Mouse (Mus musculus) midbrain, embryonic 10.5 days (tissue): Measurements from ENCODE around the gene Caln1. TPM values are rescaled to one million over a fixed set of nuclear protein-coding genes. Genes with fewer than 3 reads are reported as not detected.

Experiments used
- DNase-seq: peaks from one replicate; pipeline ENCODE4 v3.0.0-alpha.2; 2017; ENCODE audit warnings: low spot score
- H3K27ac ChIP-seq: fragments of 300-500 bp; sonication (generic); replicated peaks from 2 replicates; pipeline ENCODE4 v1.5.1; 2016; ENCODE audit warnings: mild to moderate bottlenecking
- H3K27me3 ChIP-seq: fragments of 300-500 bp; sonication (generic); 2 replicates; pipeline ENCODE4 v1.6.1; 2016; ENCODE audit warnings: low read depth, mild to moderate bottlenecking; ENCODE audit not compliant: poor library complexity, severe bottlenecking
- H3K36me3 ChIP-seq: fragments of 300-500 bp; sonication (generic); 2 replicates; pipeline ENCODE4 v1.6.1; 2016; ENCODE audit warnings: mild to moderate bottlenecking, moderate library complexity
- H3K4me1 ChIP-seq: fragments of 300-500 bp; sonication (generic); 2 replicates; pipeline ENCODE4 v1.6.1; 2016
- H3K4me3 ChIP-seq: fragments of 300-500 bp; sonication (generic); 2 replicates; pipeline ENCODE4 v1.5.1; 2016; ENCODE audit warnings: mild to moderate bottlenecking, moderate library complexity
- H3K9me3 ChIP-seq: fragments of 300-500 bp; sonication (generic); replicated peaks from 2 replicates; pipeline ENCODE4 v1.6.1; 2016; ENCODE audit warnings: mild to moderate bottlenecking
- WGBS: fragments of 180-500 bp; shearing (Covaris S2); methylation state at CpG from one replicate; pipeline ENCODE4 v1.1.7; 2016; 5-methylcytosine and 5-hydroxymethylcytosine counted together
- polyA plus RNA-seq: library from polyadenylated mRNA; unstranded; fragments of >200 nt; fragmentation: Nextera tagmentation; extraction: Ambion mirVana; gene quantifications from 2 replicates; pipeline ENCODE4 v1.2.1, GENCODE M21; 2016

Caln1 gene
- polyA plus RNA-seq, 1 experiment from 2014 or later = 0.33 TPM

GRCm38 (mm10) chr5:130677895-130678294, 308.6 kb downstream of the Caln1 start:
- no peak overlapping the region for H3K4me3 ChIP-seq
- no peaks in the 10 kb centered on the region for H3K9me3 ChIP-seq
- no peaks in the 10 kb centered on the region for H3K4me1 ChIP-seq
- DNase-seq = no peak
- no peak overlapping the region for H3K27ac ChIP-seq
- 92% methylated on average over 2 of the region's 2 CpGs for WGBS
- H3K27me3 ChIP-seq = no peaks in the 10 kb centered on the region
- no peaks in the 10 kb centered on the region for H3K36me3 ChIP-seq

GRCm38 (mm10) chr5:130685911-130686658, 316.8 kb downstream of the Caln1 start:
- DNase-seq = no peak
- H3K27me3 ChIP-seq = no peaks in the 10 kb centered on the region
- H3K9me3 ChIP-seq = no peaks in the 10 kb centered on the region
- WGBS = 82% methylated on average over 5 of the region's 5 CpGs
- no peak overlapping the region for H3K27ac ChIP-seq
- no peak overlapping the region for H3K4me3 ChIP-seq
- peaks cover 6% of the 10 kb centered on the region for H3K4me1 ChIP-seq
- no peaks in the 10 kb centered on the region for H3K36me3 ChIP-seq

- no peaks in the 10 kb centered on the region for H3K9me3 ChIP-seq
- no peak for DNase-seq
- H3K27ac ChIP-seq = no peak overlapping the region
- H3K4me1 ChIP-seq = peaks cover 6% of the 10 kb centered on the region
- H3K36me3 ChIP-seq = no peaks in the 10 kb centered on the region
- 48% methylated on average over 16 of the region's 16 CpGs for WGBS
- no peaks in the 10 kb centered on the region for H3K27me3 ChIP-seq
- no peak overlapping the region for H3K4me3 ChIP-seq
Observed at GRCm38 (mm10) chr5:130688385-130689138, 319.3 kb downstream of the Caln1 start.

GRCm38 (mm10) chr5:130691349-130691748, 322.1 kb downstream of the Caln1 start:
- no peak for DNase-seq
- peaks cover 6% of the 10 kb centered on the region for H3K4me1 ChIP-seq
- no peaks in the 10 kb centered on the region for H3K27me3 ChIP-seq
- no peaks in the 10 kb centered on the region for H3K9me3 ChIP-seq
- 92% methylated on average over 3 of the region's 3 CpGs for WGBS
- no peak overlapping the region for H3K4me3 ChIP-seq
- no peaks in the 10 kb centered on the region for H3K36me3 ChIP-seq
- H3K27ac ChIP-seq = no peak overlapping the region

- no peak overlapping the region for H3K4me3 ChIP-seq
- 0 out of 2 replicates have a peak, but pooled peaks cover 3% of the 10 kb centered on the region for H3K9me3 ChIP-seq
- no peaks in the 10 kb centered on the region for H3K27me3 ChIP-seq
- H3K4me1 ChIP-seq = no peaks in the 10 kb centered on the region
- 94% methylated on average over 4 of the region's 4 CpGs for WGBS
- no peak for DNase-seq
- no peak overlapping the region for H3K27ac ChIP-seq
- no peaks in the 10 kb centered on the region for H3K36me3 ChIP-seq
Observed at GRCm38 (mm10) chr5:130699476-130699875, 330.2 kb downstream of the Caln1 start.

- WGBS = 87% methylated on average over 6 of the region's 6 CpGs
- DNase-seq = no peak
- Histone ChIP-seq H3K27ac (no peak overlapping the region), H3K4me3 (no peak overlapping the region), H3K36me3 (no peaks in the 10 kb centered on the region), H3K4me1 (no peaks in the 10 kb centered on the region), H3K9me3 (0 out of 2 replicates have a peak, but pooled peaks cover 3% of the 10 kb centered on the region), H3K27me3 (no peaks in the 10 kb centered on the region)
Observed at GRCm38 (mm10) chr5:130701777-130702176, 332.5 kb downstream of the Caln1 start.

- Histone ChIP-seq H3K4me3 (no peak overlapping the region), H3K27me3 (no peaks in the 10 kb centered on the region), H3K9me3 (0 out of 2 replicates have a peak, but pooled peaks cover 3% of the 10 kb centered on the region), H3K4me1 (no peaks in the 10 kb centered on the region), H3K27ac (no peak overlapping the region), H3K36me3 (no peaks in the 10 kb centered on the region)
- 91% methylated on average over 4 of the region's 4 CpGs for WGBS
- DNase-seq = no peak
Observed at GRCm38 (mm10) chr5:130702361-130702760, 333.1 kb downstream of the Caln1 start.

- H3K36me3 ChIP-seq = no peaks in the 10 kb centered on the region
- H3K4me1 ChIP-seq = no peaks in the 10 kb centered on the region
- H3K9me3 ChIP-seq = no peaks in the 10 kb centered on the region
- H3K4me3 ChIP-seq = no peak overlapping the region
- DNase-seq = no peak
- WGBS = 88% methylated on average over 4 of the region's 4 CpGs
- H3K27me3 ChIP-seq = no peaks in the 10 kb centered on the region
- no peak overlapping the region for H3K27ac ChIP-seq
Observed at GRCm38 (mm10) chr5:130704866-130705265, 335.6 kb downstream of the Caln1 start.

- H3K27ac ChIP-seq = no peak overlapping the region
- no peak for DNase-seq
- no peaks in the 10 kb centered on the region for H3K27me3 ChIP-seq
- H3K4me1 ChIP-seq = no peaks in the 10 kb centered on the region
- H3K9me3 ChIP-seq = no peaks in the 10 kb centered on the region
- WGBS = 75% methylated on average over 6 of the region's 6 CpGs
- no peak overlapping the region for H3K4me3 ChIP-seq
- H3K36me3 ChIP-seq = no peaks in the 10 kb centered on the region
Observed at GRCm38 (mm10) chr5:130706202-130706855, 337.1 kb downstream of the Caln1 start.

- no peaks in the 10 kb centered on the region for H3K36me3 ChIP-seq
- DNase-seq = no peak
- no peak overlapping the region for H3K27ac ChIP-seq
- WGBS = 77% methylated on average over 3 of the region's 3 CpGs
- H3K4me1 ChIP-seq = no peaks in the 10 kb centered on the region
- H3K27me3 ChIP-seq = no peaks in the 10 kb centered on the region
- H3K4me3 ChIP-seq = no peak overlapping the region
- no peaks in the 10 kb centered on the region for H3K9me3 ChIP-seq
Observed at GRCm38 (mm10) chr5:130707755-130708154, 338.5 kb downstream of the Caln1 start.

GRCm38 (mm10) chr5:130708616-130709015, 339.4 kb downstream of the Caln1 start:
- Histone ChIP-seq H3K4me1 (no peaks in the 10 kb centered on the region), H3K27ac (no peak overlapping the region), H3K4me3 (no peak overlapping the region), H3K27me3 (no peaks in the 10 kb centered on the region), H3K36me3 (no peaks in the 10 kb centered on the region), H3K9me3 (no peaks in the 10 kb centered on the region)
- 74% methylated on average over 4 of the region's 4 CpGs for WGBS
- DNase-seq = no peak

GRCm38 (mm10) chr5:130711643-130712042, 342.4 kb downstream of the Caln1 start:
- no peak overlapping the region for H3K27ac ChIP-seq
- H3K27me3 ChIP-seq = no peaks in the 10 kb centered on the region
- DNase-seq = no peak
- no peaks in the 10 kb centered on the region for H3K9me3 ChIP-seq
- 92% methylated on average over 2 of the region's 2 CpGs for WGBS
- H3K4me3 ChIP-seq = no peak overlapping the region
- no peaks in the 10 kb centered on the region for H3K36me3 ChIP-seq
- H3K4me1 ChIP-seq = no peaks in the 10 kb centered on the region

- Histone ChIP-seq H3K27ac (no peak overlapping the region), H3K4me1 (no peaks in the 10 kb centered on the region), H3K36me3 (no peaks in the 10 kb centered on the region), H3K4me3 (no peak overlapping the region), H3K27me3 (no peaks in the 10 kb centered on the region), H3K9me3 (no peaks in the 10 kb centered on the region)
- DNase-seq = no peak
- 90% methylated on average over 1 of the region's 1 CpGs for WGBS
Observed at GRCm38 (mm10) chr5:130712281-130712680, 343.0 kb downstream of the Caln1 start.
